Mouse (Mus musculus) adrenal gland, postnatal 14 days (tissue): Measurements from ENCODE around the gene Golt1b. TPM values are rescaled to one million over a fixed set of nuclear protein-coding genes. Genes with fewer than 3 reads are reported as not detected.
"Not testable (repeated sequence)": the region's sequence is repeated elsewhere in the genome, so short reads cannot be mapped to it uniquely, and the experiment has no call there.

Experiments used
- DNase-seq: peaks from one replicate; pipeline ENCODE4 v3.0.0; 2021; ENCODE audit warnings: mixed read lengths
- long read RNA-seq, 2 experiments: library from polyadenylated mRNA; stranded (forward); transcript quantifications; one replicate each; pipeline ENCODE4 v2.0.0; 2021
- total RNA-seq: library from RNA; stranded (reverse); gene quantifications from 2 replicates; pipeline ENCODE4 v1.2.3, GENCODE M21; 2021

Gene Golt1b
- 32.9 and 33.3 TPM in 2 replicates for total RNA-seq
- long read RNA-seq, experiment 1, transcript Golt1b-201 (5 exons, 2,818 nt) = major isoform, 32 of 36 reads
- long read RNA-seq, experiment 1, partial matches to known transcripts = 0 of 36 reads
- long read RNA-seq, experiment 1, other reads (novel, unspliced or antisense) = 1 of 36 reads
- long read RNA-seq, experiment 2, transcript Golt1b-201 (5 exons, 2,818 nt) = major isoform, 25 of 29 reads
- long read RNA-seq, experiment 2, partial matches to known transcripts = 2 of 29 reads
- long read RNA-seq, experiment 2, other reads (novel, unspliced or antisense) = 2 of 29 reads

- peak; percentile 99 for DNase-seq
Measured at GRCm38 (mm10) chr6:142387011-142387754, at the start of gene Golt1b, which contains the start of gene Recql. TSS of gene Golt1b (plus strand) at chr6:142387221. TSS of gene Recql (minus strand) at chr6:142387087.

- DNase-seq = no peak
Measured at GRCm38 (mm10) chr6:142338961-142339360, 48.1 kb upstream of the Golt1b start.

DNA sequence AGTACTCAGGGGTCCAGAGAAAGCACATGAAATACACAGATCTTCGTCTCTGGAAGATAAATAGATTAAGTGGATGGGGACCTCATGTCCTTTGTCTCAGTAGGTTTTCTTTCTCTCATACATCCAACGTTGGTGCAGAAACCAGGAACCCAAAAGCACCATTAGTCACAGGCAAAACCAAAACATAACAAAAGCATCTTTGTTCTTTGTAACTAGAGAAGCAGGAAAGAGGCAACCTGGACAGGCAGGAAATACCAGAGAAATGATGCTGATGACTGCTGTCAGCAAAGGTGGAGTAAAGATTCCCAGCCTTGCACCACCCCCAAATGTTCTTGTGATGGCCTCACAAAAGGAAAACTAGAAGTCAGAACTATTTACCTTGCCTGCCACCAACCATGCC lies 47.4 kb upstream of the Golt1b start:
- DNase-seq = no peak

GRCm38 (mm10) chr6:142343561-142343960 lies 43.5 kb upstream of the Golt1b start:
- DNase-seq = peak; percentile 59

GRCm38 (mm10) chr6:142345440-142346038 lies 41.5 kb upstream of the Golt1b start, which contains the start of gene Pyroxd1:
TSS of gene Pyroxd1 (plus strand) at chr6:142345654.
- DNase-seq = peak; percentile 90

GRCm38 (mm10) chr6:142346181-142347110 lies 40.6 kb upstream of the Golt1b start:
- no peak for DNase-seq

DNA sequence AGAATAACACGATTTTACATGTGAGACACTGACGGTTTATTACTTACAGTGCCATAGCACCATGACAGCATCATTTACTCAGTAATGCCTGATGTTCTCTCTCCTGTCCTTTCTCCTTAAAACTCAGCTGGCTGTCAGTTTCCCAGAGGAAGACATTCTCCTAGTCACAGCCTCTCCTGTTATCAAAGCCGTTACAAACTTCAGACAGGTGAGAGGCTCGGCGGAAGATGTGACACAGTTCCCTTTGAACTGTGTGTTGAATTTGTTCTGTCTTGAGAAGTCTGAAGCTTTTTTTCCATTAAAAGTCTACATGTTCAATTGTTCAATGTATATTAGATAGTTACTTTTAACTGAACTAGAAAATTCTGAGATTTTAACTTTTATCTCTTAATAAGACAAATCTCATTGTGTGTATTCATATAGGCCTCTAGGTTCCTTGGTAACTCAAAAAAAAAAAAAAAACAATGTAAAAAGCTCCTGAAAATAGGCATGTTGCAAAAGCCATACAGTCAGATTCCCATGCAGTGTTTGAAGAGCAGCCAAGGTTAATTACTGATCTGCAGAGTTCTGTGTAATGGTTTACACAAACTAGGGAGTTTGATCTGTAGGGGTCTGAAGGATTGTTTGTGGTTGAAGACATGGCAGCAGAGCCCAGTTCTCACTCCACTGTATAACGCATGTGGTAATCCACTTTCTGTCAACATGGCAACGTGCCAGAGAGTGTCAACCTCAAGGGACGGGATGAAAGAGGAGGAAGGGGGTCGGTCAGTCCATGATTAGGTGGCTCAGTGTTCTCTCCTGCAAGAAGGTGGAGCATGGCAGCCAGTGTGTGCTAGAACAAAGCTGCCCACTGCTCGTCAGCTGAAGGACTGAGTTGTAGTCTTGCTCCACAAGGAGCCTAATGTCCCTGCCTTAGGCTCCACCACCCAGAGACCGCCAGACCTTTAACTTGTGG lies 39.3 kb upstream of the Golt1b start:
- DNase-seq = no peak

GRCm38 (mm10) chr6:142352099-142352498 lies 34.9 kb upstream of the Golt1b start:
- not testable (repeated sequence) for DNase-seq

- DNase-seq = no peak
Measured at GRCm38 (mm10) chr6:142357106-142357505, 29.9 kb upstream of the Golt1b start.

DNA sequence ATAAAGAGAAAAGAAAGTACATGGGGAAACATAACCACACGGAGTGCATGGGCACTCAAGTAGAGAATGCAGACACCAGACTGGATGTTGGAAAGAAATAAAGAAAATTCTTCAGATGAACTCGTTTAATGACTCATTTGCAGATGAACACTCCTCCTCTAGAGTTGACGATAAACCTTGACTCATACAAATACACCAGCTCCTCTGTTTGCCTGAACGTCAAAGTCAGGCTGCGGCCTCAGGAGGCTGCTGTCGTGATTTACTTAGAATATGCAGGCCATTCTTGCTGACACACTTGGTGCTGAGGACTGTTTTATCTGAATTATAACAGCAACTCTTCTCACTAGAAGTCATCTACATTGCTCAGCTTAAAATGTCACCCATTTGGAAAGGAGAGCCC lies 25.0 kb upstream of the Golt1b start:
- no peak for DNase-seq

GRCm38 (mm10) chr6:142363019-142363576 lies 23.9 kb upstream of the Golt1b start:
- peak; percentile 21 for DNase-seq

- DNase-seq = peak; percentile 14
Measured at GRCm38 (mm10) chr6:142365742-142366472, 21.1 kb upstream of the Golt1b start.

DNA sequence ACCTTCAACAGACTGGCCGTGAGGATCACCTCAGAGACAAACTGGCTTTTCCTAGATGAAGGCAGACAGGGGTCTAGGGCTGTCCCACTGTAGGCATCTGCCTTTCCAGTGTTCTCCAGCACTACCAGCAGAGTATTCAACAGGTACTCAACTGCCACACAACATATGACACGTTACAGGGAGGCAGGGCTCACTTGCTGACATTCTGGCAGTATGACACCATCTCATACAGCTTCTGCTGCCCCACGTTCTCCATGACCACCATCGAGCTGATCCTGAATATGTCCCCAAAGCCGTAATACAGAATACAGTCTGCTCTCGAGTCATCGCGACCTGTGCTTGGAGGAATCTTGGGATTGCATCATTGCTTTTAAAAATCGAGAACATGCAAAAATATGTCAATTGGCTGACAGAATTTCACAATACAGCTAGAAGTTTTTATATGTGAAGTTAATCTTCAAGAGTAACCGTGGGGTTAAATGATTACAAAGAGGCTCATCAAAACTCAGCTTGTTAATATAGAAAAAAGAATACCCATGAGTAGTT lies 20.5 kb upstream of the Golt1b start:
- DNase-seq = no peak

DNA sequence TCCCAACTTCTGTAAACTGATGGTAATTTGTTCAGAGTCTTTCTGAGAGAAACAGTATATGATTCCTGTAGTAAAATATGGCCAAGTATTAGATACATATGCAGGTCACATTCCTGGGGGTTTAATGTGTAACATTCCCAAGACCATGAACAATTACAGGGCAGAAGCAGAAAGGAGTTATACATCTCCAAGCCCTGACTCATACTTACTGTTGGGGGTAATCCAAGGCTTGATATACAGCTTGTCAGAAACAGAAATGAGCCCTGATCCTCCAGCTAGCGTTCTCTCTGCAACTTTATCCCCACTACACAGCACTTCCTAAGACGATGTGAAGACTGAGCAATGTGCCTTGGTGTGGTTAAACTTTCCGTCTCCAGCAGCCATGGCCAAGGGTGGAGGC lies 19.5 kb upstream of the Golt1b start:
- no peak for DNase-seq

- no peak for DNase-seq
Measured at GRCm38 (mm10) chr6:142369568-142369967, 17.5 kb upstream of the Golt1b start.

DNA sequence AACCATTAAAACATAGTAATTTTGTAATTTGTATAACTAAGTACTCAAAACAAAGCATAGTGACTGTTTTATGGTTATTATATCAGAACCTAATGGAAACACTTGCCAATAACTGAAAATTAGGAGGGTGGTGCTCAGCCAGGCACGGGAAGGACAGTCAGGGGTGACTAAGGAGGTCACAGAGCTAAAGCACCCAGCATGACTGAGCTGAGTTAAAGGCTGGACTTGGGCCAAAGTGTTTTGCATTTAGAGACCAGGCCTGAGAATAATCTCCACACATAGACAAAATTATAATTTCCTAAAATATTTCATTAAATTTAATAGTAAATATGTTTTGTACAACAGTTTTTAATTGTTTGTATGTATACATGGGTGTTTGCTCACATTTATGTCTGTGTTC lies 9.9 kb upstream of the Golt1b start:
- no peak for DNase-seq

DNA sequence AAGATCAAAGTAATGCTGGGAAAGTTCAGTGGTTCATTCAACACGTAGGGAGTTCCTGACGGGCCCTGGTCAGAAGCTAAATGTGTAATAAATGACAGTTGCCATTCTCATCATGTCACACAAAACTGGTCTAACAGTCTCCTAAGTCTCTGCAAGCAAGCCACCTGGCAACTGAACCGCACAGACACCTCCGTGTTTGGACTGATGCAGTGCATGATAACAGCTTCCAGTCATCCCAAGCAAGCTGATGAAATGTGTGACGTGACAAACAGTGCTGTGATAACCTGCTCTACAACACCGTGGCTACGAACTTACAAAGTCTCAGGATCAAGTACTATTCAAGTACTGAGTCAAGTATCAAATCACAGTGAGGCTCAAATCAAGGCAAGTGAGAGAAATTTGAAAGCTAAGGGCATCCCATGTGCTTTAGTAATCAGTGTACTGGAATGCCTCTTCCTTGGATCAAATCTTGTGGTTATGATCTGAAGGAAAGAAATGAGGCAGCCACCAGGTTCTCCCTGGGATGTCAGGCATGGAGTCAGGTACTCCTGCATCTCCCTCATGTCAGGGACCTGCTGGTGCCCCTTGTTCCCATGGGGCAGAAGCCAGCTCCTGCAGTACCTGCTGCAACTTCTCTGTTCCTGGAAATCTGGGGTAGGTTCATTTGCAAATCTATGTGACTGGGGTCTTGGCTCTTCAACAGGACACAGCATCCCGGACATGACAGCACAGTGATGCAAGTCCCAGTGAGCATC lies 8.3 kb upstream of the Golt1b start:
- no peak for DNase-seq

GRCm38 (mm10) chr6:142379961-142380360 lies 7.1 kb upstream of the Golt1b start:
- DNase-seq = peak; percentile 39

DNA sequence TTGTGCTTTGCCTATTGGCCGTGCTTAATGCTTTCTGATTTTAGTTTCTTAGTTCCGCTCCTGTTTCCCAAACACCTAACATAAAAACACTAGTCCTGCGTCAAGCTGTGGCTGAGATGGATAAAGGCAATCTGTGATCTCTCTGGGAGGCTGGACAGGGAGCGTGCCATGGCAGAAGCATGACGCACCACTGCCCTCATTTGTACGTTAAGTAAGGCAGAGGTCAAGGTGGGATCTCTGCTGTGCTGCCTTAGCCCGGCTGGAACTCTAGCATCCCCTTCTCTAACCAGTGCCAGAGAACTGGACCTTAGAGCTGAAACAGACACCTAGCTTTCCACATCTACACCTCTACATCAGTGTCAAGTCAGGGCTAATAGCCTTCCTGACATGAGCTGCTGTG lies 5.4 kb upstream of the Golt1b start:
- no peak for DNase-seq
